ENCODE assay signal across 22 mouse cellular contexts in the genomic region with DNA sequence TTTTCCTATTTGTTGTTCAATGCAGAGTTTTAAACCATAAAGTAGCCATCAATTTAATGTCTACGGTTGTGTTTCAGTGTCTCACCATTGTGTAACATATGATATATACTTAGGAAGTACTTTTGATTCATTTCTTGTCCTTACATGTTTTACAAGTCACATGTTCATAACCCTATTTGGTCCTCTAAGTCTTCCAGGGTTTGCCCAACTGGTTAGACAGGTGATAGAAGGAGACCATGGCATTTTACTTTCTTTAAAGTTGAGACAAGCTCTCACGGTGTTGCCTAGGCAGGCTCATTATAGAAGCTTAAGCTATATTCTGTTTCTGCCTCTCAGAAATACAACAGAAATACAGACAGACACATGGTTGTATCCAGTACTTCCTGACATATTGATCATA. TPM values are rescaled to one million over a fixed set of nuclear protein-coding genes. Genes with fewer than 3 reads are reported as not detected.
A peak's percentile ranks its signal among the peaks of the same experiment; 100 is the strongest.
DNase-seq lines count a peak whose midpoint lies in the region; ATAC-seq and TF ChIP-seq lines count a peak whose summit lies in the region.
"Had no signal": no experiment of that assay in that cellular context is flagged by ENCODE, and none has a peak within 500 bp of the region (broad histone marks: within the 10 kb centered on the region; RNA-seq: fewer than 3 reads in every experiment).

No protein-coding gene starts in this region.

- H3K9me3 ChIP-seq in heart, embryonic 11.5 days (replicated peaks; ENCODE audit: control insufficient read depth, low read length), result no peaks in the 10 kb centered on the region
- H3K9me3 ChIP-seq in stomach, embryonic 16.5 days (replicated peaks; ENCODE audit: control insufficient read depth, low read length), result no peaks in the 10 kb centered on the region
- H3K9me3 ChIP-seq in stomach, postnatal 0 days (ENCODE audit: control insufficient read depth, low read length), result no peaks in the 10 kb centered on the region
- H3K9me3 ChIP-seq: embryonic facial prominence, embryonic 12.5 days; forebrain, embryonic 10.5 days; forebrain, embryonic 12.5 days had no signal

- no peaks in the 10 kb centered on the region for H3K4me1 ChIP-seq in heart, embryonic 11.5 days (ENCODE audit: control insufficient read depth, insufficient read depth, low read length)
- H3K4me1 ChIP-seq in stomach, embryonic 16.5 days (ENCODE audit: control insufficient read depth, insufficient read depth, low read length), result peaks cover 2% of the 10 kb centered on the region; the same call in 1 of the 2 replicates
- no peaks in the 10 kb centered on the region for H3K4me1 ChIP-seq in stomach, postnatal 0 days (replicated peaks; ENCODE audit: control insufficient read depth, insufficient read depth)
- H3K4me1 ChIP-seq: embryonic facial prominence, embryonic 12.5 days had no signal

- ATAC-seq in heart, embryonic 11.5 days (replicated peaks; ENCODE audit: insufficient number of reproducible peaks, low FRiP score, low TSS enrichment), result no peak
- ATAC-seq in stomach, embryonic 16.5 days (ENCODE audit: insufficient read depth, low FRiP score), result peak; percentile 27; the same call in 1 of the 2 replicates
- ATAC-seq in stomach, postnatal 0 days (ENCODE audit: low FRiP score, low TSS enrichment), result no peak
- ATAC-seq: forebrain, embryonic 14.5 days; forebrain, embryonic 16.5 days had no signal

- DNase-seq in heart, adult 11 months, result peak; percentile 1
- DNase-seq in stomach, postnatal 0 days (ENCODE audit: low spot score), result no peak
- peak; percentile 68 for DNase-seq in fat pad, adult 2 months (ENCODE audit: extremely low read depth, low read depth, low spot score)
- DNase-seq in layer of hippocampus, adult 11-12 months (ENCODE audit: low spot score), result no peak
- no peak for DNase-seq in kidney, postnatal 36 days
- DNase-seq: adrenal gland, adult 2 months; adrenal gland, postnatal 10 days; adrenal gland, postnatal 25 days; cerebellum, adult 11 months; cerebellum, adult 18-20 months; cerebellum, adult 8-10 months; cerebellum, adult 9-11 months; cerebellum, postnatal 14 days; cerebellum, postnatal 36 days; embryo, embryonic 11 days had no signal

- no peaks in the 10 kb centered on the region for H3K27me3 ChIP-seq in heart, embryonic 11.5 days (ENCODE audit: control insufficient read depth, insufficient read depth, low read length)
- H3K27me3 ChIP-seq in stomach, embryonic 16.5 days (ENCODE audit: control insufficient read depth, insufficient read depth, low read length), result no peaks in the 10 kb centered on the region
- no peaks in the 10 kb centered on the region for H3K27me3 ChIP-seq in stomach, postnatal 0 days (ENCODE audit: control insufficient read depth, insufficient read depth, low read length)
- H3K27me3 ChIP-seq: embryonic facial prominence, embryonic 12.5 days; forebrain, embryonic 12.5 days had no signal

- no peak overlapping the region for H3K4me3 ChIP-seq in heart, embryonic 11.5 days (ENCODE audit: low read depth, low read length)
- H3K4me3 ChIP-seq in stomach, embryonic 16.5 days (replicated peaks; ENCODE audit: low read length), result no peak overlapping the region
- no peak overlapping the region for H3K4me3 ChIP-seq in stomach, postnatal 0 days (ENCODE audit: low read depth, low read length)
- H3K4me3 ChIP-seq: embryonic facial prominence, embryonic 12.5 days; forebrain, embryonic 10.5 days; forebrain, embryonic 12.5 days had no signal

- WGBS in heart, embryonic 11.5 days (ENCODE audit: insufficient replicate concordance), result 89% methylated on average over 2 of the region's 2 CpGs
- WGBS in stomach, embryonic 16.5 days, result 66% methylated on average over 2 of the region's 2 CpGs
- 70% methylated on average over 2 of the region's 2 CpGs for WGBS in stomach, postnatal 0 days

- H3K36me3 ChIP-seq in heart, embryonic 11.5 days (ENCODE audit: control insufficient read depth, insufficient read depth, low read length), result peaks cover 7% of the 10 kb centered on the region; the same call in 1 of the 2 replicates
- peaks cover 12% of the 10 kb centered on the region for H3K36me3 ChIP-seq in stomach, embryonic 16.5 days (ENCODE audit: control insufficient read depth, insufficient read depth, low read length)
- peaks cover 12% of the 10 kb centered on the region for H3K36me3 ChIP-seq in stomach, postnatal 0 days (ENCODE audit: control insufficient read depth, insufficient read depth, low read length)

- no peak for TF ChIP-seq EP300 in stomach, postnatal 0 days (optimal IDR thresholded peaks at IDR 0.05)

- no peak overlapping the region for H3K27ac ChIP-seq in heart, embryonic 11.5 days (ENCODE audit: low read depth, low read length)
- H3K27ac ChIP-seq in stomach, embryonic 16.5 days (ENCODE audit: low read length), result peak overlapping the region; percentile 43
- no peak overlapping the region for H3K27ac ChIP-seq in stomach, postnatal 0 days (replicated peaks)
- H3K27ac ChIP-seq: embryonic facial prominence, embryonic 12.5 days; forebrain, embryonic 10.5 days; forebrain, embryonic 12.5 days had no signal

- H3K4me2 ChIP-seq in heart, embryonic 11.5 days, result no peak overlapping the region
- H3K4me2 ChIP-seq in stomach, embryonic 16.5 days (ENCODE audit: low read depth, low read length), result no peak overlapping the region
- H3K4me2 ChIP-seq in stomach, postnatal 0 days (replicated peaks; ENCODE audit: low read depth), result no peak overlapping the region
- H3K4me2 ChIP-seq: embryonic facial prominence, embryonic 12.5 days; forebrain, embryonic 12.5 days had no signal

- no peak for TF ChIP-seq CTCF in stomach, postnatal 0 days (IDR thresholded peaks at IDR 0.05; ENCODE audit: low read depth)

- H3K9ac ChIP-seq in heart, embryonic 11.5 days (ENCODE audit: low read depth, low read length), result no peak overlapping the region
- no peak overlapping the region for H3K9ac ChIP-seq in stomach, embryonic 16.5 days (ENCODE audit: low read length)
- H3K9ac ChIP-seq in stomach, postnatal 0 days (ENCODE audit: low read length), result no peak overlapping the region
- H3K9ac ChIP-seq: embryonic facial prominence, embryonic 12.5 days; forebrain, embryonic 12.5 days had no signal

RNA-seq across cellular contexts. Expression of a gene that starts 44.9 kb away (rescaled TPM):
- polyA plus RNA-seq in heart, embryonic 11.5 days (2014; fragmentation: Nextera tagmentation; extraction: Ambion mirVana), result 1.9 and 2.5 TPM in 2 replicates
- polyA plus RNA-seq in stomach, embryonic 16.5 days (2015; fragmentation: Nextera tagmentation; extraction: Ambion mirVana), result 1.5 TPM in 2 replicates
- 0.77 and 0.78 TPM in 2 replicates for polyA plus RNA-seq in stomach, postnatal 0 days (2015; fragmentation: Nextera tagmentation; extraction: Ambion mirVana)

Comparison
In these comparisons a context has a peak if more than half of its experiments do, and no peak if none do; other contexts are left out.
1. DNase-seq: peak in heart, adult 11 months (single experiment) and fat pad, adult 2 months (single experiment); none in stomach, postnatal 0 days (single experiment), layer of hippocampus, adult 11-12 months (single experiment) and kidney, postnatal 36 days (0 of 2).